Mouse (Mus musculus): ENCODE data around the gene Wapl.

DNA sequence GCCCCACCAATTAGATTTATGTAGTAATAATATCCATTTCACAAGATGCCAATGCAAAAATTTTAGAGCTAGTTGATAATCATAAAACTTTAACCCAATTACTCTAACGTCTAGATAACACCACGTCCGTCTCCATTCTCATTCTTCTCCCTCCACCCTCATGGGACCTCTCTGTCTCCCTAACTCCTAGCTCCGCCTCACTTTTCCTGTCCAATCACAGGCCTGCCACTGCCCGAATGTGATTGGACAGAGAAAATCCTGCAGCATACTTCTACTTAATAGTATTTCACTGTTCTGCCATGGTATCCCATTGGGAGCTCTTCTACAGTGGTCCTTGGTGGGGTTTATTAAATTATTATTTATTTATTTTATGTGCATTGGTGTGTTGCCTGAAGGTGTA, 16.6 kb upstream of the Wapl start:
- TF ChIP-seq POLR2A (IDR thresholded peaks at IDR 0.05; ENCODE audit: low read depth, low read length) (no peak), CTCF (conservative IDR thresholded peaks at IDR 0.05; ENCODE audit: insufficient read depth, insufficient read length, low read depth, low read length) (no peak)

All from kidney, adult 2 months (tissue).